Mouse (Mus musculus) ZHBTc4 (cell line): ENCODE measurements around the gene Gm15517.

ENCODE experiments used
- DNase-seq: peaks from one replicate; pipeline ENCODE4 v3.0.0-alpha.2; 2011; ENCODE audit warnings: low read depth, low spot score

Gene Gm15517

DNA sequence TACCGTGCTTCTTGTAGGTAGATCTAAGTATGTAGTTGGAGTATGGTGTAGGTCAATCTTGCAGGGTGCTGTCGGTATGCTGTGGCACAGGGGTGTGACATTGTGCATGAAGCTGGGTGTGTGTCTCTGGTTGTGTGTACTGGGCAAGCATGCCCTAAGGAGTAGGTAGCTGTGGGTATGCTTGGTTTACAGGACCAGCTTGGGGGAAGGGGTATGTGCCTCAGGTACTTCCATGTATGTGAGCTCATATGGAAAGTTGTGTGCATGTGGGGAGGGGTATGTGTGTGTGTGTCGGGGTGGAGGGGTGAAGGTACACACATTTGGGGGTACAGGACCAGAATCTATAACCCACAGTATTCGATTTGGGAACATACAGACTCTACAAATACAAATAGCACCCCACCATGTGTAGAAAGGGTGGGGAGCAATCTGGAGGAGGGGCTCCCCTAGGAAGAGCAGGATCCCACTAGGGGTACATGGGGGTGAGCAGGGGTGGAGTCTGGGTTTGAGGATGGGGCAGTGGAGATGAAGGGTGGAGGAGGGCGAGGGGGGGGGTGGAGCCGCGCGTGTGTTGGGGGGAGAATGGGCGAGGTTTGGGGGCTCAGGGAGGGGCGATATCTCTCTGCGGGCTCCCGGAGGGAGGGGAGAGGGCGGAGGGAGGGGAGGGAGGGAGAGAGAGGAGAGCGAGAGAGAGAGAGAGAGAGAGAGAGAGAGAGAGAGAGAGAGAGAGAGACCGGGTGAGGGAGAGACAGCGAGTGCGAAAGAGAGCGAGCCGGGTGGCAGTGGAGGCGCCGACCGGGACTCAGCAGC lies 48.4 kb downstream of the Gm15517 start, which contains the start of gene Shank1:
Gene Shank1 (plus strand): TSS at position 779 of the 810 bp plus-strand sequence.
- no peak for DNase-seq

GRCm38 (mm10) chr7:44310285-44310877 lies 49.1 kb downstream of the Gm15517 start:
- DNase-seq, result peak; percentile 34

DNA sequence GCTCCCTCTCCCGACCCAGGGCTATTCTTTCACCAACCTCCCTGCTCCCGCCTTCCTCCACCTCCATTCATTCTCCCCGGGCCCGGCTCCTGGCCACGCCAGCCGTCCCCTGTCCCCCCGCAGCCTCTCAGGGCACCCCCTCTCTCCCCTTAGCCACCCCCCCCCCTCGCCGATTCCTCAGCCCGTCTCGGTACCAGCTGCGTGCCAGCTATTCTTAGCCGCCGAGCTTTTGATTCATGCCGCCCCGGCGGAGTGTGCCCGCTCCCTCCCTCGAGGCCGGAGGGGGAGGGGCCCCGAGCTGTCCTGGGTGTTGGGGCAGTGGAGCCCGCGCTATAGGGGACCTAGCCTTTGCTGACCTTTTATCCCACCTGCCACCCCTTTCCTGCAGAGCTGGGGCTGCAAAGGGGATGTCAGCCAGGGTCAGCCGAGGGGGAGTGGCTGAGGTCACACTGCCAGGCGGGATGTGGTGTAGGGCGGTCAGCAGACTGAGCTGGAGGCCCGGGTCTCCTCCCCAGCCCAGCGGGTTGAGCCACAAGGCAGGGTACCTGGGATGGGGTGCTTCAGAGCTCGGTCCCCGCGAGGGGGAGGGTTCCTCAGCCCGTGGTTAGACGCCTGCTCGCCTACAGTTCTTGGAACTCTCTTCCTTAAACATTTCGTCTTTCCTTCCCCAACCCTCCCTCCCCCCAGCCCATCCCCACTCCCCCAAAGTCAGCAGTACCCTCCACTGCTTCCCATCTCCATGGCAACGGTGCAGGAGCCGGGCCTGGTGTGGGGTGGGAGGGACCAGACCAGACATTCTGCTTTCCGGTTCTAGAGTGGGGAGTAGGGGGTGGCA lies 49.8 kb downstream of the Gm15517 start:
- peak; percentile 40 for DNase-seq
